Mouse (Mus musculus) ES-E14 (cell line): Measurements from ENCODE around the gene Crocc. TPM values are rescaled to one million over a fixed set of nuclear protein-coding genes. Genes with fewer than 3 reads are reported as not detected.

Experiments
- DNase-seq: peaks from one replicate; pipeline ENCODE4 v3.0.0-alpha.2; 2013; ENCODE audit warnings: low read depth, low spot score
- H3K27ac ChIP-seq: 2 replicates; pipeline ENCODE4 v1.5.1; 2012; ENCODE audit warnings: low read depth, mild to moderate bottlenecking, low read length, moderate library complexity, mixed read lengths; ENCODE audit not compliant: poor library complexity, insufficient read depth, severe bottlenecking
- H3K36me3 ChIP-seq: 2 replicates; pipeline ENCODE4 v1.6.1; 2012; ENCODE audit warnings: mild to moderate bottlenecking, low read length, moderate library complexity, mixed read lengths; ENCODE audit not compliant: control insufficient read depth, poor library complexity, insufficient read depth, severe bottlenecking
- H3K4me1 ChIP-seq, 2 experiments: fragments of 150-350 bp in 1 of 2; sonication (generic) in 1 of 2; 2 replicates each; pipeline ENCODE4 v1.6.1; 2012; ENCODE audit warnings: low read length in 2 of 2, mild to moderate bottlenecking in 1 of 2, mixed read lengths in 1 of 2; ENCODE audit not compliant: control insufficient read depth in 2 of 2, insufficient read depth in 2 of 2, poor library complexity in 1 of 2
- H3K4me3 ChIP-seq, 2 experiments: fragments of 150-350 bp in 1 of 2; sonication (generic) in 1 of 2; 2 replicates each; pipeline ENCODE4 v1.5.1; 2012; ENCODE audit warnings: low read length in 2 of 2, low read depth in 1 of 2, mild to moderate bottlenecking in 1 of 2, mixed read lengths in 1 of 2; ENCODE audit not compliant: insufficient read depth in 1 of 2, poor library complexity in 1 of 2, severe bottlenecking in 1 of 2
- H3K9ac ChIP-seq: 2 replicates; pipeline ENCODE4 v1.6.1; 2012; ENCODE audit warnings: low read depth, mild to moderate bottlenecking, low read length, mixed read lengths; ENCODE audit not compliant: poor library complexity, insufficient read depth, severe bottlenecking
- H3K9me3 ChIP-seq: fragments of 150-350 bp; sonication (generic); 2 replicates; pipeline ENCODE4 v1.6.1; 2012; ENCODE audit warnings: low read depth, mild to moderate bottlenecking, low read length; ENCODE audit not compliant: control insufficient read depth, insufficient read depth
- CHD2 ChIP-seq: IDR thresholded peaks from 2 replicates; pipeline ENCODE4 v1.6.1; 2014; ENCODE audit warnings: mild to moderate bottlenecking, low read depth, low read length, inconsistent platforms
- HCFC1 ChIP-seq: IDR thresholded peaks from 2 replicates; pipeline ENCODE4 v1.6.1; 2012; ENCODE audit warnings: low read length, inconsistent platforms, borderline replicate concordance; ENCODE audit not compliant: insufficient read depth
- MAFK ChIP-seq: IDR thresholded peaks from 2 replicates; pipeline ENCODE4 v1.6.1; 2014; ENCODE audit warnings: mild to moderate bottlenecking, low read depth, low read length, inconsistent platforms; ENCODE audit not compliant: insufficient read depth
- ZC3H11A ChIP-seq: IDR thresholded peaks from 2 replicates; pipeline ENCODE4 v1.6.1; 2012; ENCODE audit warnings: low read depth, mild to moderate bottlenecking, inconsistent platforms, low read length, borderline replicate concordance
- ZNF384 ChIP-seq: IDR thresholded peaks from 2 replicates; pipeline ENCODE4 v1.6.1; 2012; ENCODE audit warnings: low read depth, low read length, inconsistent platforms
- in situ Hi-C, 2 experiments: fragments of 600-800 bp; cut with MboI; formaldehyde crosslinking; loops; one replicate each; pipeline ENCODE4 v1.15.1; 2025; ENCODE audit warnings: low sequenced_read_pairs in 2 of 2, inconsistent platforms in 1 of 2; ENCODE audit not compliant: unreplicated experiment in 2 of 2
- total RNA-seq: library from RNA; depleted of rRNA; stranded (reverse); fragments of 300-350 nt; gene quantifications from 2 replicates; pipeline ENCODE4 v1.2.3, GENCODE M21; 2012

Gene Crocc
- total RNA-seq, 1 experiment, result 15.2 TPM

DNA sequence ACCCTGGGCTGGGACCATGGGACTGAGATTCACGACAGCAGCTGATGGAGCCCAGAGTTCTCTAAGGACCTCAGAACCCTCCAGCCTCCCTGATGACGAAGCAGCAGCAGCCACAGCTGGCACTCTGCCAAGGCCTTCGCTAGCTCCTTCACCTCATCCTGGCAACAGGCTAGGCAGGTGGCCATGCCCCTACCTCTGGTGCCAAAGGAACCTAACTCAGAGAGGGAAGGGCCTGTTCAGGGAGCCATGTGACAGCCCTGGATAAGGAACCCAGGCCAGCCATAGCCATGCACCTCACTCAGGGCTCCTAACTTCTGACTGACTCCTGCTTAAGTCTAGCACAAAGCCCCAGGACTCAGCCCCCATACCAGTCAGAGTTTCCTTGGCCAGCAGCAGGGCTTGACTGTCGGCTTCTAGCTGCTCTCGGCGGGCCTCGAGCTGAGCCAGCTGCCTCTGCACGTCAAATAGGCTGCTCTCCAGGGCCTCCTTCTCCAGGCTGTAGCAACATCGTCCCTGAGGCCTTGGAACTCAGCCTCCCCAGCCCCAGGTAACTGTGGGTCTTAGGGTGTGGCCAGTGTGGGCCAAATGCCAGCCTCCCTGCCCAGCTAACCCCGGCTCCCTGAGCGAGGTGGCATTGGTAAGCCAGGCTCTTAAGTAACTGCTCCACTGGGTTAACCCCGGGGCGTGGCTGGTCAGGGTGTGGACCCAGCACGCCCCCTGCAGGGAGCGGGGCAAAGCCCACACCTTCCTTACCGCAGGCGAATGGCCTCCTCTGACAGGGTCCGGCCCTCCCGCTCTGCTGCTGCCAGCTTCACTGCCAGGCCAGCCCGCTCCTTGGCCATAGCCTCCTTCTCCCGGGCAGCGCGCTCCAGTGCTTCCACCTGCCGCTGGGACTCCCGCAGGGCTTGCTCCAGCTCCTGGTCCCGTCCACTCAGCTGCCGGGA lies 26.5 kb downstream of the Crocc start:
- Histone ChIP-seq H3K4me1 (no peaks in the 10 kb centered on the region), H3K9ac (no peak overlapping the region), H3K27ac (no peak overlapping the region), H3K4me3 (no peak overlapping the region), H3K9me3 (no peaks in the 10 kb centered on the region), H3K36me3 (peaks cover 42% of the 10 kb centered on the region)
- DNase-seq, result no peak
- in situ Hi-C loops, result no loop called here
- no peak for TF ChIP-seq HCFC1

DNA sequence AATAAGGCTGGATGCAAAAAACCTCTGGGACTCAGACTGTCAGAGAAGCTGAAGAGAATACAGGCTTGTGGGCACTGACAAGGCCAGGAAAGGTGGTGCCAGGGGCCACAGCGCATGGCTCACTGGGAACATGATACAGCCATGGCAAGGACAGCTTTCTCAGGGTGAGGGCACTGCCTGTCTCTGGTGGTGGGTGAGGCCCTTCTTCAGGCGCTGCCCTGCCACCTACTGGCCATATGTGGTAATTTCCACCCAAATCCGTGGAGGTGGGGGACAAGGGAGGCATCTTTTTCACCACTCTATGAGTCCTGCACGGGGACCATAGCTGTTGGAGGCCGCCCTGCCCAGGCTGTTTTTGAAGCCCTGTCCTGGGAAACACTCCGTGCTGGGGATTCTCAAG lies 28.6 kb downstream of the Crocc start:
- H3K36me3 ChIP-seq, result peaks cover 45% of the 10 kb centered on the region
- DNase-seq, result peak; percentile 47
- in situ Hi-C loops, result no loop called here
- no peak overlapping the region for H3K4me3 ChIP-seq
- H3K9me3 ChIP-seq, result no peaks in the 10 kb centered on the region
- TF ChIP-seq CHD2, result no peak
- no peak for TF ChIP-seq MAFK
- no peak for TF ChIP-seq HCFC1
- no peak for TF ChIP-seq ZNF384
- TF ChIP-seq ZC3H11A, result no peak
- no peak overlapping the region for H3K9ac ChIP-seq
- H3K27ac ChIP-seq, result no peak overlapping the region
- no peaks in the 10 kb centered on the region for H3K4me1 ChIP-seq

DNA sequence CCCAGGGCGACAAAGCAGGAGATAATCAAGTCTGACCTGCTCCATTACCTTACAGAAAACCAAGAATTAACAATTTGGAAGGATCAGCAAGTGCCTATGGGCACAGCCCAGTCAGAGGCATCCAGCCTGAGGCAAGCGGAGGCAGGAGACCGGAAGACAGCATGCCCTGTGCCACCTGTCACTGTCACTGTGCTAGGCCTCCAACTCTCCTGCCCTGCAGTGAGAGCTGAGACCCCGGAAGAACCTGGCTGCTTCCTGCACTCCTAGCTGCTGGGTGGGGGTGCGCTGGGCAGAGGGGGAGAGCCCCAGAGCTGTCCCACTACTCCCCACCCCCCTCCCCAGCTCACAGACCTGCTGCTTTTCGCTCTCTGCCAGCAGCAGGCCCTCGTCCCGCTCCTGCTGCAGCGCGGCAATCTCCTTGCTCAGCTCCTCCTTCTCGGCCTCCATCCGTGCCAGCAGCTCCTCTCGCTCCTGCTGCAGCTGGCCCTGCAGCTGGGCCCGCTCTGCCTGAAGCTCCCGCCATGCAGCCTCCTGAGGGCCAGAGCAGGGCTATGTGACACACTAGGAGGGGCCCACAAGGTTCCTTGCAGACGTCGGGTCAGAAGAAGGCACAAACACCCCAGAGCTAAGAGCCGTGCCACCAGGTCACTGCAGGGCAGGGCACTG lies 29.7 kb downstream of the Crocc start:
- no peak overlapping the region for H3K9ac ChIP-seq
- no peak for DNase-seq
- no peak overlapping the region for H3K27ac ChIP-seq
- no peak for TF ChIP-seq CHD2
- TF ChIP-seq ZC3H11A, result no peak
- TF ChIP-seq MAFK, result no peak
- no peak for TF ChIP-seq HCFC1
- no peak for TF ChIP-seq ZNF384
- peaks cover 37% of the 10 kb centered on the region for H3K36me3 ChIP-seq
- in situ Hi-C loops, result no loop called here
- no peak overlapping the region for H3K4me3 ChIP-seq
- H3K4me1 ChIP-seq, result peaks cover 0 to under 1% of the 10 kb centered on the region in 2 experiments; a peak in 1 of 4 replicates
- H3K9me3 ChIP-seq, result no peaks in the 10 kb centered on the region

DNA sequence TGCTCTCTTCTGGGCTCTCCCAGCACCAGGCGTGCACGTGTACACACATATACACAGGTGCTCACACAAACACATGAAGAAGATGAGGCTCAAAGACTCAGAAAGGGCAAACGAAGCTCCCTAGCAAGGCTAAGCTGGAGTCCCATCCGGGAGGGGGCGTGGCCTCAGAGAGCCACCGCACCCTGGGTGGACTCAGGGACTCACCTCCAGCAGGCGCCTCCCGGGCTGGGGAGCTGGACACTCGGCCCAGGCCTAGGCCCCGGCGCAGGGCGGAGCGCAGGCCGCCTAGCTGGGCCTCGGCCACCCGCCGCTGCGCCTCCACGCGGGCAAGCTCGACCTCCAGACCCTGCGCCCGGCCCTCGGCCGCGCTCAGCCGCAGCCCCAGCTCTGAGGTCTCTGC lies 35.4 kb downstream of the Crocc start:
- peaks cover 1 to 11% of the 10 kb centered on the region in 2 experiments; a peak in 2 of 4 replicates for H3K4me1 ChIP-seq
- in situ Hi-C loops, result no loop called here
- no peaks in the 10 kb centered on the region for H3K9me3 ChIP-seq
- TF ChIP-seq ZC3H11A, result no peak
- TF ChIP-seq CHD2, result no peak
- no peak for TF ChIP-seq HCFC1
- TF ChIP-seq ZNF384, result no peak
- TF ChIP-seq MAFK, result no peak
- DNase-seq, result no peak
- H3K36me3 ChIP-seq, result peaks cover 35% of the 10 kb centered on the region
- H3K27ac ChIP-seq, result no peak overlapping the region
- H3K4me3 ChIP-seq, result peak overlapping the region; percentile 20 to 58; a peak in 3 of 4 replicates
- H3K9ac ChIP-seq, result peak overlapping the region; percentile 55; the same call in 1 of the 2 replicates
